Mouse (Mus musculus): ENCODE measurements around the gene Gm6526. TPM values are rescaled to one million over a fixed set of nuclear protein-coding genes. Genes with fewer than 3 reads are reported as not detected.

The Gm6526 gene
- polyA plus RNA-seq, 2 experiments, result not detected

Other genes with a start within 250 kb of the Gm6526 start
- not detected in 2 replicates for gene Gm5799, start 204.3 kb upstream of the Gm6526 start, polyA plus RNA-seq (2012; rRNA removed)
- not detected in 2 replicates for gene Gm5799, start 204.3 kb upstream of the Gm6526 start, polyA plus RNA-seq (2014; fragmentation: Nextera tagmentation; extraction: Ambion mirVana)
- not detected in 2 replicates for gene Gm17654, start 168.7 kb upstream of the Gm6526 start, polyA plus RNA-seq (2012; rRNA removed)
- not detected in 2 replicates for gene Gm17654, start 168.7 kb upstream of the Gm6526 start, polyA plus RNA-seq (2014; fragmentation: Nextera tagmentation; extraction: Ambion mirVana)
- gene Gm10375, start 139.9 kb upstream of the Gm6526 start, polyA plus RNA-seq (2012; rRNA removed), result not detected in 2 replicates
- not detected in 2 replicates for gene Gm10375, start 139.9 kb upstream of the Gm6526 start, polyA plus RNA-seq (2014; fragmentation: Nextera tagmentation; extraction: Ambion mirVana)
- not detected in 2 replicates for gene Gm8165, start 70.7 kb upstream of the Gm6526 start, polyA plus RNA-seq (2012; rRNA removed)
- gene Gm8165, start 70.7 kb upstream of the Gm6526 start, polyA plus RNA-seq (2014; fragmentation: Nextera tagmentation; extraction: Ambion mirVana), result not detected in 2 replicates
- 0.59 and 0.65 TPM in 2 replicates for gene Gm7324, start 50.0 kb upstream of the Gm6526 start, polyA plus RNA-seq (2012; rRNA removed)
- 0.97 and 1.9 TPM in 2 replicates for gene Gm7324, start 50.0 kb upstream of the Gm6526 start, polyA plus RNA-seq (2014; fragmentation: Nextera tagmentation; extraction: Ambion mirVana)
- not detected in 2 replicates for gene Gm16506, start 20.4 kb upstream of the Gm6526 start, polyA plus RNA-seq (2012; rRNA removed)
- not detected in 2 replicates for gene Gm16506, start 20.4 kb upstream of the Gm6526 start, polyA plus RNA-seq (2014; fragmentation: Nextera tagmentation; extraction: Ambion mirVana)
- gene Gm8180, start 36.9 kb downstream of the Gm6526 start, polyA plus RNA-seq (2012; rRNA removed), result not detected in 2 replicates
- gene Gm8180, start 36.9 kb downstream of the Gm6526 start, polyA plus RNA-seq (2014; fragmentation: Nextera tagmentation; extraction: Ambion mirVana), result not detected in 2 replicates
- gene Ear1, start 127.7 kb downstream of the Gm6526 start, polyA plus RNA-seq (2012; rRNA removed), result 0.22 and 0.40 TPM in 2 replicates
- gene Ear1, start 127.7 kb downstream of the Gm6526 start, polyA plus RNA-seq (2014; fragmentation: Nextera tagmentation; extraction: Ambion mirVana), result not detected in 2 replicates
- not detected in 2 replicates for gene Ear10, start 175.7 kb downstream of the Gm6526 start, polyA plus RNA-seq (2012; rRNA removed)
- not detected in 2 replicates for gene Ear10, start 175.7 kb downstream of the Gm6526 start, polyA plus RNA-seq (2014; fragmentation: Nextera tagmentation; extraction: Ambion mirVana)
- gene Gm8113, start 177.5 kb downstream of the Gm6526 start, polyA plus RNA-seq (2012; rRNA removed), result 7.1 and 7.2 TPM in 2 replicates
- gene Gm8113, start 177.5 kb downstream of the Gm6526 start, polyA plus RNA-seq (2014; fragmentation: Nextera tagmentation; extraction: Ambion mirVana), result 5.2 and 6.6 TPM in 2 replicates
- not detected in 2 replicates for gene Ang5, start 209.2 kb downstream of the Gm6526 start, polyA plus RNA-seq (2012; rRNA removed)
- not detected in 2 replicates for gene Ang5, start 209.2 kb downstream of the Gm6526 start, polyA plus RNA-seq (2014; fragmentation: Nextera tagmentation; extraction: Ambion mirVana)